Mouse (Mus musculus) c-Kit-positive CD71-positive TER-119-positive erythroid progenitor cells, embryonic 14.5 days (primary cell): Measurements from ENCODE around the gene Fah.

Experiments
- DNase-seq: peaks from one replicate; pipeline ENCODE4 v3.0.0-alpha.2; 2013; ENCODE audit warnings: low spot score

The Fah gene

DNA sequence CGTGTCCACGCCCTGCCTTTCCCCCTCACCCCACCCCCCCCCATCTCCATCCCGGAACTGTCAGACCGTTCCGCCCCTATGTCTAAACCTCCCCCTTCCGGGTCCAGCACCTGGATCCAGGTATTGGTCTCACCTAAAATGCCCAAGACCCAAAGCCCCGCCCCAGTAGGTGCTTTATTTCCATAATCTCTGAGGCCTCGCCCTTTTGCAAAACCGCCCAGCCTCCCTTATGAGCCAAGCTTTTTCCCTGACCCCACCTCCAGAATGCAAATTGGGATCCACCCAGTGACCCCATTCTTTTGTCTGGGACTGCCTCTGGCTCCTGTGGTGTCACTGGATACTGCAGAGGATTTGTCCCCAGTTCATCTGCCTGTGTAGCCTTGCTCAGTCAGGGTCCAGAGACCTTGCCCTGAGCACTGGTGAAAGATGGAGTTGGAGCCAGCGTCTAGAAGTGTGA, at the start of gene Fah:
Fah (minus strand) TSS at position 430 of the 457 bp plus-strand sequence.
- peak; percentile 46 for DNase-seq

- peak; percentile 32 for DNase-seq
These were observed 46.2 kb upstream of the Fah start for GRCm38 (mm10) chr7:84652740-84653139.

DNA sequence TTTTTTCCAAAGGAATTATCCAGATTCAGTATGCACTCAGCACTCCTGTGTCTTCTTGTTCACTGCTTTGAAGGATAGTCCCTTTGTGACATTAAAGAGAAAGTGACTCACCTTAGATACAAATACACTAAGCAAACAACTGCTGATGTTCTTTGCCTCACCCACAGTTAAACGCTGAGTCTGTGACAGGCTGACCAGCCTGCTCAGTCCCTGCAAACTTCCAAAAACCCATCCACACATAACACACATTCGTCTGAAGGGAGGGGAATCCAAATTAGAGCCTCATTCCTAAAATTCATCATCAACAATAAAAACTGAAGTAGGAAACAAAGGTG, 45.4 kb upstream of the Fah start:
- DNase-seq: peak; percentile 53

GRCm38 (mm10) chr7:84651303-84651986, 44.9 kb upstream of the Fah start:
- DNase-seq: peak; percentile 87

- no peak for DNase-seq
These were observed 42.5 kb upstream of the Fah start for GRCm38 (mm10) chr7:84649016-84649415.

DNA sequence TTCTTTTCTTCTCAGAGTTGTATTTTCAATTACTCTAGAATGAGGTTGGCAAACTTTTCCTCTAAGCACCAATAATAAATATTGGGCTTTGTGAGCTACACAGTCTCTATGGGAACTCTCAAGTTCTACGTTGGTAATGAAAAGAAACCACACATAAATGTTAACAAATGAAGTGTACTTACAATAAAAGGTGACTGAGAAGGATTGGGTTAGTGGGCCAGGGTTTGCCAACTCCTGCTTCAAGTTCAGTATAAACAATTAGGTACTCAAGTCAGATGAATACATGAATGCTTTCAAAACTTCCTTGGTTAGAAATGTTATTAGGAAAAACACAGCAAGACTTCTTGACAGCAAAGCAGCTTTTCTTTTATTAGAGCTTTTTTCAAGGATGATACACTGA, 39.7 kb upstream of the Fah start:
- DNase-seq: no peak

DNA sequence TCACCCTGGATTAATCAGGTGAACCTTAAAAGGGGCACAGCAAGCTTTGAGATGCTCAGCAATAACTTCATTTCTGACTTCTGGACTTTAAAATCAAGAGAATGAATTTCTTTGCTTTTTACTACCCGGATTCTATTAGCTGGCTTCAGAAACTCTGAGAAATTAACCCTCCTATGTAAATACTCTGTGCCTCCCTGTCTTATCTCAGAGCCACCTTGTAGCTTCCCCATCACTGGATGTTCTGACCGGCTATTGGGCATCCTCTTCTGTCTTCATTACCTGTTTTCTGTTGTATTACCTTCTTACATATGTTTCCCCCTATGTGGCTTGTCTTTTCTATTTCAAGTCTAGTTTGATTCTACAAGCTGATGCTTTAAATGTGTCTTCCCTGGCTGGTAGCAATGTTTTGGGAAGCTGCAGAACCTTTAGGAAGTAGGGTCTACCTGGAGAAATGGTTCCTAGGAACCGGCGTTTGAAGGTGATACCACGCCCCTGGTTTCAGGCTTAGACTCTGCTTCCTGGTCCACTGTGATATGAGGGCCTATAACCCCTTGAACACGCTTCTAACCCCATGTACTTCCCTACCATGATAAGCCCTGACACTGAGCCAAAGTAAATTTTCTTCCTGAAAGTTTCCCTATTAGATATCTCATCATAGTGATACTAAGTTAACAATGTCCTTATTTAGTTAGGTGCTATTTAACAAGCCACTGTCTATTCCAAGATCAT, 36.9 kb upstream of the Fah start:
- DNase-seq: no peak

GRCm38 (mm10) chr7:84642159-84642928, 35.8 kb upstream of the Fah start:
- no peak for DNase-seq

GRCm38 (mm10) chr7:84636939-84637338, 30.4 kb upstream of the Fah start:
- DNase-seq: no peak

DNA sequence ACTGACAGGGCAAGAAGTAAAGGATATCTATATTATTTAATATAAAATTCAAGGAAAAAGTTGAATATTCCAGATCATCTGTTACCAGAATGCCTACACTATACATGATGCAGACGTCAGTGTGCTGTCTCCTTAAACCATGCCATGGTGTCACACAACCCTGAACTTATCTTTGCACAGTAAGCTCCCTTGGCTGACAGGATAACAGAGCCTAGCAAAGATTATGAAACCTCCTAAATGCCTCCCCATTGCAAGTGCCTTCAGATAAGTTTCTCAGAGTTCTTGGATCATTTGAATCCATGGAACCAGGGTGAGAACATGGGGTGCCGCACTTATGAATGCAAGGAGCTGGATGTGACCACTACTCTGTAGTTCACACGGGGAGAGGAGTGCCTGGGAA, 25.4 kb upstream of the Fah start:
- DNase-seq: peak; percentile 80

DNA sequence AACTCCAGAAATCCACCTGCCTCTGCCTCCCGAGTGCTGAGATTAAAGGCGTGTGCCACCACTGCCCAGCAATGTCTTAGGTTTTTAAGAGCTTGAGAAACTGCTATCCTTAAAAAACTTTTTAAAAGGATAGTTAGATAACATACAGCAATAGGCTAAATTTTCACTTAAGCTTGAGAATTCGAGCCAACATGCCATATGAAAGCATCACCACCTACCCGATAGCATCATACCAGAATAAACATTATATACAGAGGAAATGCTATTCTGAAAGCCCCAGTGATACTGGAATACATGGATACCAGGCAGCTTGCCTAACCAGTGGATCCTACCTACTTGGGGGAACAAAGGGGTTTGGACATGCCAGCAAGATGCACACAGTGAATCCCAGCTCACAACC, 17.2 kb upstream of the Fah start:
- DNase-seq: no peak

DNA sequence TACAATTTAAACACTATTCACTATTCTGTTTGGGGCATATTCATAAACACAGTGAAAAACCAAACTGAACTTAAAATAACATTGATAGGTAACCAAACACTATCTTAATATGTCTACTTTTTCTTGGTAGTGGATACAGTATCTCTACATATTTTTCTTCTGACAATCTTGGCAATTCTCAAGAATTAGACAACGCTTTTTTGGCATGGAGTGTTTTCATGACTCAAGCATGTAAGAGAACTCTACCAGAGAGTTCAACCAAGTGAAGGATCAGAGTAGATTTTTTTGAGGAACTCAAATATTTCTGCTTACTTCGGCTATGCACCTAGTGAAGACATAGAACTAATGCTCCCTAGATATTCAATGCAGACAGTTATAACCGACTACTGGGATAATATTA, 14.4 kb upstream of the Fah start:
- no peak for DNase-seq

- DNase-seq: no peak
These were observed 12.4 kb upstream of the Fah start for GRCm38 (mm10) chr7:84618951-84619350.

DNA sequence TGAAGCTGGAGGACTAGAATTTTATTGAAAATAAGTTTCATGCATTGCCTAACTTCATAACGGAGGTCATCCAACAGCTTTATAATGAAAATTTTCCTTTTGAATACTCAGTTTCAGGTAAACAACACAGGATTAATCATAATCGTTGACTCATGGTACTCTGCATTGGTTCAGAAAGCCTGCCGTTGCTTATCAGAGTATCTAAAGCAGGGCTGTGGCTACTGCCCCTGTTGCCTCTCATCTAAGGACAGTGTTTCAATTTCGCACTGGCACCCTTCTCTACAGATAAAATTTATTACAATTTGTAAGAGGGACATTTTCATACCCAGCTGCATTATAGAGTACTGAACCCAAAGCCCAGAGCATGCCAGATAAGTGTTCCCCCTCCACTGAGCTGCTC, 5.9 kb upstream of the Fah start:
- DNase-seq: no peak

DNA sequence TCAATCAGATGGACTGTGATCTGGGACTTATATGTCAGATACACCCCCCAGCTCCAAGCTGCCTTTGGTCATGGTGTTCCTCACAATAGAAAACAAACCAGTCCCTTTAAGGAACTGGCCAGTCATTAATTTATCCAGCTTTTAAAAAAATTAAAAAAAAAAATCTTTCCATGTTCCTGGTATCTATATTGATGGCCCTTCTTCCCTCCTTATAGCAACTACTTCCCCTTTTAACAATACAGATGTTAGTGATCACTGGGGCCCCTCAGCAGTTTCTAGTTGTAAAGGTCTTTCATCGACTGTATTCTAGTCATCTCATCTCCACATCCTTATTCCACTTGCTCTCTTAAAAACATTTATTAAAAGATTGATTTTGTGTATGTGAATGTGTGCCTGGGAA, 5.1 kb upstream of the Fah start:
- DNase-seq: no peak

GRCm38 (mm10) chr7:84605704-84606292, 724 bp downstream of the Fah start:
- DNase-seq: peak; percentile 73

DNA sequence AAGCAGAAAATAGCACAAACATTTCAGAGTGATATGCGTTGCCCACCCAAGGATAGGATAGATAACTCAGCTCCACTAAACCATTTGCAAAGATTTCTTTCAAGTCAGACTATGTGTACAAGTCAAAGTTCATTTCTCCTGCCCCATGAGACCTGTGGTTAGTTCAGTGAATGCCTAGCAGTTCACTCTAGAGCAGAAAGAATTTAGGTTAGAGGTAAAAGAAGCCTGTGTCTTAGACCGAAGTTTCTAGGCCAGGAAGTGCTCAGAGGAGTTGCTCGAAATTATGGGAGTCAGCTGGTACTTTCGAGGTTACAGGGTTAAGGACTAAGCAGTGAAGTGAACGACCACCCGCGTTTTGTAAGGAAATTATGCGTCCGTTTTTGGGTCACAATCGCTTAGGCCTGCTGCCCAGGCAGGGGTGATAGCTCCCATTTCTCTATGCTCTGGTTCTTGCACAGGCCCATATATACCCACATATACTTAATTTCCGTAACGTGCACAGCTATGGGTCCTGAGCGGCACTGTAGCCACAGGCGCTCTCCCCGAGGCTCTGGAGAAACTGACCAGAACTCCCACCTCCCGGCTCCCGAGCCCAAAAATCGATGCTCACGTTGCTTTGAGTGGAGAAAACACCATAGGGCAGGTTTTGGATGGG, 1.4 kb downstream of the Fah start:
- DNase-seq: no peak

- DNase-seq: no peak
These were observed 2.0 kb downstream of the Fah start for GRCm38 (mm10) chr7:84604501-84604900.

GRCm38 (mm10) chr7:84601331-84601730, 5.2 kb downstream of the Fah start:
- DNase-seq: no peak

DNA sequence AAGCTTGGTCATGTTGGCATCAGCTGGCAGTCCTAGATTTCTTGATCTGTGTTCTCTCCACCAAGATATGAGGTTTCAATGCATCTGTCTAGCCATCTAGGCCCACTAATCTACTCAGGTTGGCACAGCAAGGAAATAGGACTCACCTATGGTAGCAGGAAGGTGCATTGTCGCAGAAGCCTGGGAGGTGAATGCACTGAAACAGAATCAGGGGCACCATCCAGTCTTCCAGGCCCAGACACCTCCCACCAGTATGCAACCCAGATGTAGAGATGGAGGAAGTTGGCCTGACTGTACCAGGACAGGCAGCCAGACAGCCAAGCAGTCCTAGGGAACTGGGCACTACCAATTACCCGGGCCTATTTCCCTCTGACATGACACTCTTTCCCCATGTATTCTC, 5.9 kb downstream of the Fah start:
- DNase-seq: no peak

GRCm38 (mm10) chr7:84596633-84597032, 9.9 kb downstream of the Fah start:
- DNase-seq: no peak

DNA sequence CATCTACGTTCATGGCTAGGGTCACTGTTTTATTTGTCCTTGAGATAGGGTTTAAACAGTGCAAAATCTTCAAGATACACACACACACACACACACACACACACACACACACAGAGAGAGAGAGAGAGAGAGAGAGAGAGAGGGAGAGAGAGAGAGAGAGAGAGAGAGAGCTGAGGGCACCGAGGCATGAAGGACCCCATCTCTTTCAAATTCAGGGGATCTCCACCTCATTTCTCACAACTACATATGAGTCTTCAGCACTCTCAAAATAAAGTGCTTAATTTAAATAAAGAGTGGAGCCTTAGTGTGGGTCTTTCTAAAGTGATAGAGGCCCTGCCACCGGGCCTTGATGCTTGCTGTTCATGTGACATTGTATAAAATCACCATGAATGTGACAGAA, 10.5 kb downstream of the Fah start:
- DNase-seq: no peak
